Mouse (Mus musculus) kidney, embryonic 15.5 days (tissue): Measurements from ENCODE around the gene Vmn1r197. TPM values are rescaled to one million over a fixed set of nuclear protein-coding genes. Genes with fewer than 3 reads are reported as not detected.
"Not testable (repeated sequence)": the region's sequence is repeated elsewhere in the genome, so short reads cannot be mapped to it uniquely, and the experiment has no call there.

Source experiments
- ATAC-seq: fragments of 200-750 bp; cut with Nextera tagmentation; replicated peaks from 2 replicates; pipeline ENCODE4 v1.8.0; 2017; ENCODE audit warnings: moderate TSS enrichment; ENCODE audit not compliant: low FRiP score
- H3K27ac ChIP-seq: fragments of 300-500 bp; sonication (generic); 2 replicates; pipeline ENCODE4 v1.5.1; 2015; ENCODE audit warnings: mild to moderate bottlenecking, inconsistent platforms
- H3K27me3 ChIP-seq: fragments of 300-500 bp; sonication (generic); 2 replicates; pipeline ENCODE4 v1.6.1; 2015; ENCODE audit warnings: inconsistent platforms
- H3K36me3 ChIP-seq: fragments of 300-500 bp; sonication (generic); 2 replicates; pipeline ENCODE4 v1.6.1; 2015; ENCODE audit warnings: inconsistent platforms
- H3K4me1 ChIP-seq: fragments of 300-500 bp; sonication (generic); 2 replicates; pipeline ENCODE4 v1.6.1; 2015; ENCODE audit warnings: inconsistent platforms
- H3K4me2 ChIP-seq: fragments of 300-500 bp; sonication (generic); 2 replicates; pipeline ENCODE4 v1.6.1; 2015; ENCODE audit warnings: moderate library complexity, mild to moderate bottlenecking, inconsistent platforms
- H3K4me3 ChIP-seq: fragments of 300-500 bp; sonication (generic); replicated peaks from 2 replicates; pipeline ENCODE4 v1.5.1; 2015; ENCODE audit warnings: mild to moderate bottlenecking, inconsistent platforms
- H3K9ac ChIP-seq: fragments of 300-500 bp; sonication (generic); 2 replicates; pipeline ENCODE4 v1.6.1; 2015; ENCODE audit warnings: mild to moderate bottlenecking, inconsistent platforms
- H3K9me3 ChIP-seq: fragments of 300-500 bp; sonication (generic); replicated peaks from 2 replicates; pipeline ENCODE4 v1.6.1; 2016; ENCODE audit warnings: inconsistent platforms
- WGBS: fragments of 180-500 bp; shearing (Covaris S2); methylation state at CpG from one replicate; pipeline ENCODE4 v1.1.7; 2015; ENCODE audit warnings: mixed read lengths; 5-methylcytosine and 5-hydroxymethylcytosine counted together
- polyA plus RNA-seq: library from polyadenylated mRNA; unstranded; fragments of >200 nt; fragmentation: Nextera tagmentation; extraction: Ambion mirVana; gene quantifications from 2 replicates; pipeline ENCODE4 v1.2.1, GENCODE M21; 2015

Gene Vmn1r197
- polyA plus RNA-seq = not detected in 2 replicates

DNA sequence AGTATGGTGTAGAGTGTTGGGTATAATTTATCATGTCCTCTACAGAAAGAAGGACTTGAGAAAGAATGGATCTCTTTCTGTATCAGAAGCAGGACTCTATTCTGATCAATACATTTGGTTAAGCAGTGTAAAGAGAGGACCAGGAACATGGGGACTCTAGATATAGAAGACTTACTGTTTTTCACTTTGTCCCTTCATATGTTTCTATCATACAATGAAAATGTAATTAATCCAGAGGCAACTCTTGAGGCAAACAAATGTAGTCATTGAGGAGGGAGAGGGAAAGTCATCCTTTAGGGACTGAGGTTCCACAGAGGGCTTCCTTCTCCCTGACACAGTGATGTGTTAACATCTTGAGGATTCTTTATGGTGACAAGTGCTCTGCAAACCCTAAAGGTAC lies at the start of gene Vmn1r197:
Vmn1r197 (plus strand) TSS at position 301 of the 400 bp plus-strand sequence.
- no peaks in the 10 kb centered on the region for H3K9me3 ChIP-seq
- no peak for ATAC-seq
- no peaks in the 10 kb centered on the region for H3K36me3 ChIP-seq
- no peak within 1 kb of the TSS for H3K27ac ChIP-seq
- H3K4me2 ChIP-seq = no peak within 1 kb of the TSS
- no peak within 1 kb of the TSS for H3K4me3 ChIP-seq
- H3K27me3 ChIP-seq = no peaks in the 10 kb centered on the region
- no peaks in the 10 kb centered on the region for H3K4me1 ChIP-seq
- H3K9ac ChIP-seq = no peak within 1 kb of the TSS

DNA sequence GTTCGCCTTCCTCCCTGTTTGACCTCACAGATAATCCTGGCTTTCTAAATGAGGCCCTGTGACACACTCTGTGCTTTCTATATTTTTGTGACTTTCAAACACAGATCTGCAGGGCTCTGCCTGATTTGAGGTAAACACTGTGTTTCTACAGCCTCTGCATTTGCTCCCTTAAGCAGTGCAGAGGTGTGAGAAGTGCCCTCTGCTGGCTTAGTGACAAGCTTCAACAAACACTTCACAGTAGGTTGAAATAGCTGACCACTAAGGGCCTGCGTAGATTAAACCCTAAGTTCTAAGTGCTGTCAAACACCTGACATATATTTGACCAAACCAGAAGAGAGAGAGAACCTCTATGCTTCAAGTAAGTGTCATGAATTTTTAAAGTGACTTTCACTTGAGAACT lies 39.8 kb upstream of the Vmn1r197 start:
- no peak for ATAC-seq
- Histone ChIP-seq H3K4me1 (no peaks in the 10 kb centered on the region), H3K27me3 (no peaks in the 10 kb centered on the region), H3K27ac (no peak overlapping the region), H3K4me2 (no peak overlapping the region), H3K4me3 (no peak overlapping the region), H3K9ac (no peak overlapping the region), H3K36me3 (no peaks in the 10 kb centered on the region), H3K9me3 (no peaks in the 10 kb centered on the region)
- 78% methylated on average over 2 of the region's 2 CpGs for WGBS

DNA sequence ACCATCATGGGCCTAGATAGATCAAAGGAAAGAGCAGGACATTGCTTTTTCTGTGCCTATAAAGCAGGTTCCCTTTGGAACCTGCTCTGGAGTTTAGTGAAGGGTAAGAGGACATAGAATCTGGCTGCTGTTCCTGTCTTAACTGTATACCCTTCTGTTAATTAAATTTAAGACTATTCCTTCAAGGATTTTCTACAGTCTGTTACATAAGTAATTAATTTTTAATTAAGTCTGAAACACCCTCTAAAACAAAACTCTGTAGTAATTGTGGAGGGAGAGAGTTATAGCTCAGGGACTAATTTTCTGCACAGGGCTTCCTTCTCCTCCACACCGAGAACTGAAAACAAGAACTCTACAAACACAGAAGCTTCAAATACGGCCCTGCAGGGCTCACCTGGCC lies 34.8 kb upstream of the Vmn1r197 start, which contains the start of gene Vmn1r196:
Vmn1r196 (plus strand) TSS at position 301 of the 400 bp plus-strand sequence.
- no peak within 1 kb of the TSS for H3K9ac ChIP-seq
- no peaks in the 10 kb centered on the region for H3K27me3 ChIP-seq
- no peaks in the 10 kb centered on the region for H3K36me3 ChIP-seq
- no peaks in the 10 kb centered on the region for H3K4me1 ChIP-seq
- no peak within 1 kb of the TSS for H3K4me2 ChIP-seq
- H3K4me3 ChIP-seq = no peak within 1 kb of the TSS
- ATAC-seq = no peak
- 61% methylated on average over 2 of the region's 2 CpGs for WGBS
- H3K9me3 ChIP-seq = no peaks in the 10 kb centered on the region
- no peak within 1 kb of the TSS for H3K27ac ChIP-seq

DNA sequence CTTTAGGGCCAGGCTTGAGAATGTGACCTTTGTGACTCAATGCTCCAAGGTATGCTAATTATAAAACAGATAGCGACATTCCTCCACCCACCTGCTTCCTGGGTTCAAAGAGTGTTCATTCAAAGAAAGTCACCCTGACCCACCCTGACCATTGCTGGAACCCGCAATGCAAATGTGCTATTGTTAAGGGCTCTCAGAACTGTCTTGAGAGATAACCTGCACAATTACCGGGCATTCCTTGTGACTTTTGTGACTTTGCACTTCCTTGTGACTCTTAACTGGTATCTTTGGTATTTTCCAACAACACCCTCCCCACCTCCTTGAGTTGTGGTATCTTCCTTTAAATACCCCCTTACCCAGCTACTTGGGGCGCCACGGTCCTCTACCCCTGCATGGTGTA lies 16.3 kb upstream of the Vmn1r197 start:
- not testable (repeated sequence) for H3K36me3 ChIP-seq, H3K4me3 ChIP-seq, H3K9me3 ChIP-seq, H3K9ac ChIP-seq, ATAC-seq, H3K4me2 ChIP-seq, H3K27me3 ChIP-seq, H3K4me1 ChIP-seq, H3K27ac ChIP-seq
- WGBS = 90% methylated on average over 5 of the region's 5 CpGs

DNA sequence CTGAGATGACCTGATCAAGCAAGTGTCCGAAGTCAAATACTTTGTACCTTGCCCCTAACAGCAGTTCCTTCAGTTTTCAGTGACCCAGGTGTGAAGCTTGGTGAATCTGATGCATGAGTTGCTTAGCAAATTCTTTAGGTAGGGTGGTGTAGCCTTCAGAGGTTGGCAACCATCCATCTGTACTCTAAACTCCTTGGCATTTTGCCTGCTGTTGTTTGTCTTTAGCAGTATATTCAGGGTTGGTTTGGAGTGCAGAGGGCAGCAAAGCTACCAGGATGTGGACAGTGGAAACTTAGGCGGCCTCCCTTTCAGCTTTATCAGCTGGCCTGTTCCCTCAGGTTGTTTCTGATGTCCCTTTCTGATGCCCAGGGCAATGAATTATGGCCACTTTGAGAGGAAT lies 9.0 kb upstream of the Vmn1r197 start:
- 72% methylated on average over 2 of the region's 2 CpGs for WGBS
- no peak overlapping the region for H3K4me2 ChIP-seq
- ATAC-seq = no peak
- no peaks in the 10 kb centered on the region for H3K4me1 ChIP-seq
- H3K4me3 ChIP-seq = no peak overlapping the region
- H3K9me3 ChIP-seq = no peaks in the 10 kb centered on the region
- no peak overlapping the region for H3K27ac ChIP-seq
- no peaks in the 10 kb centered on the region for H3K27me3 ChIP-seq
- H3K36me3 ChIP-seq = no peaks in the 10 kb centered on the region
- no peak overlapping the region for H3K9ac ChIP-seq

DNA sequence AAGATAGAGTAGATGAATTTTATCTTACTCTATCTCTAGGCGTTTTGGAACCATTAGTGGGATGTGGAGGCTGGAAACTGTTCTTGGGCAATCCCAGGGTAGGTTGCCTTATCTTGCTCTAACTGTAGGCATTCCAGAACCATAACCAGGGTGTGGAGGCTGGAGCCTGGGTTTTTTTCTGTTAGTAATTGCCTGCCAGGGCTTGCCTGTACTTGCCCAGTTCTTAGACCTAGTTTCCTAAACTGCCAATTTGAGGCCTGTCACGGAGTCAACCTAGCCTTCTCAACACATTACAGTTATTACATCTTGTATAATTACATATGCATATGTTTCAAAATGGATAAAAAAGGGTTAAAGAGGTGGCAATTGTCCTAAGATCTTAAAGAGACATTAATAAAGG lies 7.0 kb upstream of the Vmn1r197 start:
- Histone ChIP-seq H3K36me3 (no peaks in the 10 kb centered on the region), H3K27ac (no peak overlapping the region), H3K9me3 (no peaks in the 10 kb centered on the region), H3K4me1 (no peaks in the 10 kb centered on the region), H3K4me3 (no peak overlapping the region), H3K9ac (no peak overlapping the region), H3K4me2 (no peak overlapping the region), H3K27me3 (no peaks in the 10 kb centered on the region)
- ATAC-seq = no peak
- 80% methylated on average over 2 of the region's 2 CpGs for WGBS

DNA sequence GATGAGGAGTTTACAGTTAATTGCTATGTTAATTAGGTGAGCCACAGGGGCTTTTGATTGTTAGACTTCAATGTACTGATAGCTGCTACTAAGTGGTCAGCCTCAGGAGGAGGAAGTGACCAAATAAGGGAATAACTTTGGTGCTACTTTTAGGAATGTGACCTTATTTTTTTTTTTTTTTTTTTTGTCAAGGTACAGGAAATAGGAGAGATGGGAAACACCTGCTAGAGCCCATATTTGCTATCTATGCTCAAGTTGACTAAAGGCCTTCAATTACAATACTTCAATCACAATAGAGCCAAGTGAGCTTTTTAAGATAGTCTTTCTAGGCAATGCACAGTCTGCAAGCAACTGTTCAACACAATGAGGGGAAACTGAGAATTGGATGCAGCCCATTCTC lies 4.3 kb upstream of the Vmn1r197 start:
- ATAC-seq = no peak
- Histone ChIP-seq H3K4me2 (no peak overlapping the region), H3K4me3 (no peak overlapping the region), H3K9ac (no peak overlapping the region), H3K36me3 (no peaks in the 10 kb centered on the region), H3K27me3 (no peaks in the 10 kb centered on the region), H3K9me3 (no peaks in the 10 kb centered on the region), H3K27ac (no peak overlapping the region), H3K4me1 (no peaks in the 10 kb centered on the region)

DNA sequence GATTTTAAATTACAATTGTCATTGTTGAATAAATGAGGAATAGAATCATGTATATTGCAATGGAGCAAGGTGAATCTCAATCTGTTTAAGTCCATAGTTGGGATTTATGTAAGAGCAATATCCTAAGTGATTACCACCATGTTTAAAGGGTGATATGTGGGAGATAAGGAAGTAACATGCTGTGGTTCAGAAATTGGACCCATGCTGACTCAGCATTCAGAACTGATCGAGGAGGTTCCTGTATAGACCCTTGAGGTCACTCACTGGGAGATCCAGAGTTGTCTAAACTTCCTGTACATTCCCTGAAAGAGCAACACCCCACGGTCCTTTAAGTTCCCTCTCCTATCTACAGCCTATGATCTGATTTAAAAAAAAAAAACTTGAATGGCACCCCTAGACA lies 8.9 kb downstream of the Vmn1r197 start:
- Histone ChIP-seq H3K27me3 (no peaks in the 10 kb centered on the region), H3K4me2 (no peak overlapping the region), H3K36me3 (no peaks in the 10 kb centered on the region), H3K4me3 (no peak overlapping the region), H3K9me3 (no peaks in the 10 kb centered on the region), H3K4me1 (no peaks in the 10 kb centered on the region), H3K9ac (no peak overlapping the region), H3K27ac (no peak overlapping the region)
- no peak for ATAC-seq
- WGBS = 66% methylated on average over 2 of the region's 2 CpGs

DNA sequence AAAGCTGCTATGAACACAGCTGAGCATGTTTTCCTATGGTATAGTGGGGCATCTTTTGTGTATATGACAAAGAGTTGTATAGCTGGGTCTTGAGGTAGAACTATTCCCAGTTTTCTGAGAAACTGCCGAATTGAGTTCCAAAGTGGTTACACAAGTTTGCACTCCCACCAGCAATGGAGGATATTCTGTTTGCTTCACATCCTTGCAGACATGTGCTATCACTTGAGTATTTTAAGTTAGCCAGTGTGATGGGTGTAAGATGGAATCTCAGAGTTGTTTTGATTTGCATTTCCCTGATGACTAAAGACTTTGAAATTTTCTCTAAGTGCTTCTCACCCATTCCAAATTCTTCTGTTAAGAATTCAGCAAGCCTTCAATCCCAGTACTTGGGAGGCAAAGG lies 11.2 kb downstream of the Vmn1r197 start:
- no peak for ATAC-seq
- 92% methylated on average over 1 of the region's 1 CpGs for WGBS

DNA sequence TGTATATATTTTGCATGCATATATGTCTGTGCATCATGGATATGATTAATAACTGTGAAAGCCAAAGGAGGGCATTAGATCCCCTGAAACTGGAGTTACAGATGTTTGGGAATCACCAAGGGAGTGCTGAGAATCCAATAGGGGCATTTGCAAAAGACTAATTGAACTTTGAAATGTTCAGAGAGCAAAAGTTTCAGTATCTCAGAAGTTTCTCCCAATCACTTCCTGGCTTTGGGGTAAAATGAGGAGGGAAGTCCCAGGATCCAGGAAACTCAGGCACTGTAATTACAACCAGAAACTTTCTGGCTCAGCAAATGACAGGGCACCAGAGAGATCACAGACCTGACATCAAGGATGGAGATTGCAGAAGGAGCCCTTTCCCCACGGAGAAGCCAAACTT lies 25.7 kb downstream of the Vmn1r197 start, which contains the start of gene Vmn1r198:
Vmn1r198 (plus strand) TSS at position 301 of the 400 bp plus-strand sequence.
- ATAC-seq = no peak
- 30% methylated on average over 1 of the region's 1 CpGs for WGBS
- no peak within 1 kb of the TSS for H3K27ac ChIP-seq
- no peaks in the 10 kb centered on the region for H3K36me3 ChIP-seq
- H3K9me3 ChIP-seq = no peaks in the 10 kb centered on the region
- no peak within 1 kb of the TSS for H3K4me2 ChIP-seq
- no peaks in the 10 kb centered on the region for H3K27me3 ChIP-seq
- H3K4me3 ChIP-seq = no peak within 1 kb of the TSS
- no peak within 1 kb of the TSS for H3K9ac ChIP-seq
- H3K4me1 ChIP-seq = no peaks in the 10 kb centered on the region

More for the DNA sequence above, 11.2 kb downstream of the Vmn1r197 start:
- Histone ChIP-seq H3K27ac (no peak overlapping the region), H3K9me3 (no peaks in the 10 kb centered on the region), H3K4me2 (no peak overlapping the region), H3K4me3 (no peak overlapping the region), H3K36me3 (no peaks in the 10 kb centered on the region), H3K4me1 (no peaks in the 10 kb centered on the region), H3K9ac (no peak overlapping the region), H3K27me3 (no peaks in the 10 kb centered on the region)

DNA sequence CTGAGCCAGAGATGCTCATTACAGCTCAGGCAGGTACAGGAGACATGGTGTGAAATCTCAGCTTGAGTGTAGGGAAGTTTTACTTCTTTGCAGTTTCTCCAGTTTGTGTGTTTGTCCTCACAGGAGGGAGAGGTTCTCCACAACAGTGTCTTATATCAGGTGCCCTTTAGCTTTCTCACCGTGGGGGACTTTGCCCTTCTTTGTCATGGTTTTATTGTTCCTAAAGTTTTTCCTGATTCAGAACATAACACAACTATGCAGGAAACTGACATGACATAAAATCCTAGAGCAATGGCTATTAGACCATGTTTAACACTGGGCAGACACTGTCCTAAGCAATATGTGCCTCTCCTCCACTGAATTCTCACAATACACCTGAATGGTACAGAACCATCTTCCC lies 26.4 kb downstream of the Vmn1r197 start:
- Histone ChIP-seq H3K4me1 (no peaks in the 10 kb centered on the region), H3K27ac (no peak overlapping the region), H3K9me3 (no peaks in the 10 kb centered on the region), H3K27me3 (no peaks in the 10 kb centered on the region), H3K4me2 (no peak overlapping the region), H3K4me3 (no peak overlapping the region), H3K9ac (no peak overlapping the region), H3K36me3 (no peaks in the 10 kb centered on the region)
- 71% methylated on average over 1 of the region's 1 CpGs for WGBS
- no peak for ATAC-seq

DNA sequence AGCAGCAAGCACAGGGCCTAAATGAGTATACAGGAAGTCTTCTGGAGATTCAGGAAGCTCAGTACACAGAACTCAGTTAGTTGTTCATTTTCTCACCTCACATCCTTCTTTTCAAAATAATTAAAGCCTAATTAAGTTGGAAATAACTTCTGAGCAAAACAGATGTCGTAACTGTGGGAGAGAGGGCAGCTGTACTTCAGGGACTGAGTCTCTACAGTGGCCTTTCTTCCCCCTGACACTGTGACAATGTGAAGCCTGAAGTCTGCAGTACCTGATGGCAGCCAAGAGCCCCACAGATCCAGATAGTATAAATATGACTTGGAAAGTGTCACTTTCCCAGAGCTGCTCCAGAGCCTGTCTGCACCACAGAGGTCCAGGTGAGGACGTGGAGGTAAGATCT lies 55.1 kb downstream of the Vmn1r197 start, which contains the start of gene Vmn1r199:
Vmn1r199 (plus strand) TSS at position 301 of the 400 bp plus-strand sequence.
- H3K4me3 ChIP-seq = no peak within 1 kb of the TSS
- H3K27me3 ChIP-seq = no peaks in the 10 kb centered on the region
- no peak within 1 kb of the TSS for H3K9ac ChIP-seq
- ATAC-seq = no peak
- H3K9me3 ChIP-seq = no peaks in the 10 kb centered on the region
- H3K27ac ChIP-seq = no peak within 1 kb of the TSS
- no peaks in the 10 kb centered on the region for H3K36me3 ChIP-seq
- no peak within 1 kb of the TSS for H3K4me2 ChIP-seq
- no peaks in the 10 kb centered on the region for H3K4me1 ChIP-seq
- 72% methylated on average over 2 of the region's 2 CpGs for WGBS

DNA sequence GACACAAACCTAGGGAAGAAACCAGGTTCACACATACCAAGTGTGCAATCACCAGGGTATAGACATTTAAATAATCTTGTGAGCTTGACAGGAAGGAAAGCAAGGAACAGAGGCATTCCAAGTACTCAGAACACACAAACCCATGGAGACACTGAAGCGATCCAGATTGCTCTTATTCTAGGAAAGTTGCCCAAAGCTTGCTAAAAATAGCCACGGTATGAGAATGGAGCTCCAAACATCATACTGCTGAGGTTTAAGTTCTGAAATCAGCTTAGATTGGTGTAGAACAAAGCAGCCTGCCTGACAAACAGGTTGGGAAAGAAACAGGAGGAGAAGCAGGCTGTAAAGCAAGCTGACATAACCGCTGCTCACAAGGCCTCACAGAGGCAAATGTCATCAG lies 56.7 kb downstream of the Vmn1r197 start:
- not testable (repeated sequence) for H3K27ac ChIP-seq, H3K4me2 ChIP-seq

More for the DNA sequence above, 56.7 kb downstream of the Vmn1r197 start:
- not testable (repeated sequence) for H3K9me3 ChIP-seq, H3K27me3 ChIP-seq, H3K9ac ChIP-seq, ATAC-seq, H3K36me3 ChIP-seq, H3K4me3 ChIP-seq, H3K4me1 ChIP-seq
- 56% methylated on average over 3 of the region's 3 CpGs for WGBS
